Mouse (Mus musculus): ENCODE results near the gene Btbd9. TPM values are rescaled to one million over a fixed set of nuclear protein-coding genes. Genes with fewer than 3 reads are reported as not detected.

Btbd9 gene
- total and polyA plus RNA-seq, 2 experiments from 2014 or later, result 85.5 to 138 TPM

GRCm38 (mm10) chr17:30594846-30595245, 18.6 kb upstream of the Btbd9 start:
- no peaks in the 10 kb centered on the region for H3K27me3 ChIP-seq (ENCODE audit: insufficient read depth, low read length)
- H3K4me1 ChIP-seq (ENCODE audit: insufficient read depth, low read length), result no peaks in the 10 kb centered on the region
- no peak for DNase-seq (ENCODE audit: low spot score)
- H3K36me3 ChIP-seq (ENCODE audit: insufficient read depth, low read length), result peaks cover 16% of the 10 kb centered on the region
- ATAC-seq (ENCODE audit: low FRiP score), result no peak
- no peak overlapping the region for H3K27ac ChIP-seq (ENCODE audit: low read depth, low read length)
- no peak overlapping the region for H3K4me2 ChIP-seq (ENCODE audit: low read depth, low read length, poor library complexity, severe bottlenecking)
- TF ChIP-seq CTCF (IDR thresholded peaks at IDR 0.05), result no peak
- no peaks in the 10 kb centered on the region for H3K9me3 ChIP-seq (ENCODE audit: low read length)
- no peak overlapping the region for H3K4me3 ChIP-seq (ENCODE audit: low read depth, low read length)
- H3K9ac ChIP-seq (replicated peaks; ENCODE audit: low read length, poor library complexity, severe bottlenecking), result no peak overlapping the region
- WGBS, result 67% methylated on average over 6 of the region's 6 CpGs

- no peaks in the 10 kb centered on the region for H3K4me1 ChIP-seq (ENCODE audit: insufficient read depth, low read length)
- no peak for TF ChIP-seq CTCF (IDR thresholded peaks at IDR 0.05)
- no peak for ATAC-seq (ENCODE audit: low FRiP score)
- H3K27me3 ChIP-seq (ENCODE audit: insufficient read depth, low read length), result no peaks in the 10 kb centered on the region
- no peak overlapping the region for H3K9ac ChIP-seq (replicated peaks; ENCODE audit: low read length, poor library complexity, severe bottlenecking)
- H3K36me3 ChIP-seq (ENCODE audit: insufficient read depth, low read length), result peaks cover 16% of the 10 kb centered on the region
- H3K9me3 ChIP-seq (ENCODE audit: low read length), result no peaks in the 10 kb centered on the region
- no peak overlapping the region for H3K27ac ChIP-seq (ENCODE audit: low read depth, low read length)
- WGBS, result 43% methylated on average over 5 of the region's 5 CpGs
- no peak overlapping the region for H3K4me2 ChIP-seq (ENCODE audit: low read depth, low read length, poor library complexity, severe bottlenecking)
- no peak for DNase-seq (ENCODE audit: low spot score)
- H3K4me3 ChIP-seq (ENCODE audit: low read depth, low read length), result no peak overlapping the region
These were observed 18.1 kb upstream of the Btbd9 start for GRCm38 (mm10) chr17:30594407-30594806.

- no peaks in the 10 kb centered on the region for H3K4me1 ChIP-seq (ENCODE audit: insufficient read depth, low read length)
- ATAC-seq (ENCODE audit: low FRiP score) (0 out of 2 replicates have a peak, but pooled peaks have one; percentile 23), DNase-seq (ENCODE audit: low spot score) (peak; percentile 83)
- H3K4me3 ChIP-seq (ENCODE audit: low read depth, low read length), result no peak overlapping the region
- peak overlapping the region; percentile 7; the same call in 1 of the 2 replicates for H3K27ac ChIP-seq (ENCODE audit: low read depth, low read length)
- 39% methylated on average over 17 of the region's 17 CpGs for WGBS
- no peaks in the 10 kb centered on the region for H3K9me3 ChIP-seq (ENCODE audit: low read length)
- H3K9ac ChIP-seq (replicated peaks; ENCODE audit: low read length, poor library complexity, severe bottlenecking), result no peak overlapping the region
- H3K27me3 ChIP-seq (ENCODE audit: insufficient read depth, low read length), result no peaks in the 10 kb centered on the region
- H3K4me2 ChIP-seq (ENCODE audit: low read depth, low read length, poor library complexity, severe bottlenecking), result 0 out of 2 replicates have a peak overlapping the region, but pooled peaks have one; percentile 22
- peak; percentile 85 for TF ChIP-seq CTCF (IDR thresholded peaks at IDR 0.05)
- peaks cover 8% of the 10 kb centered on the region; the same call in 1 of the 2 replicates for H3K36me3 ChIP-seq (ENCODE audit: insufficient read depth, low read length)
These were observed 14.3 kb upstream of the Btbd9 start for GRCm38 (mm10) chr17:30590417-30591198.

DNA sequence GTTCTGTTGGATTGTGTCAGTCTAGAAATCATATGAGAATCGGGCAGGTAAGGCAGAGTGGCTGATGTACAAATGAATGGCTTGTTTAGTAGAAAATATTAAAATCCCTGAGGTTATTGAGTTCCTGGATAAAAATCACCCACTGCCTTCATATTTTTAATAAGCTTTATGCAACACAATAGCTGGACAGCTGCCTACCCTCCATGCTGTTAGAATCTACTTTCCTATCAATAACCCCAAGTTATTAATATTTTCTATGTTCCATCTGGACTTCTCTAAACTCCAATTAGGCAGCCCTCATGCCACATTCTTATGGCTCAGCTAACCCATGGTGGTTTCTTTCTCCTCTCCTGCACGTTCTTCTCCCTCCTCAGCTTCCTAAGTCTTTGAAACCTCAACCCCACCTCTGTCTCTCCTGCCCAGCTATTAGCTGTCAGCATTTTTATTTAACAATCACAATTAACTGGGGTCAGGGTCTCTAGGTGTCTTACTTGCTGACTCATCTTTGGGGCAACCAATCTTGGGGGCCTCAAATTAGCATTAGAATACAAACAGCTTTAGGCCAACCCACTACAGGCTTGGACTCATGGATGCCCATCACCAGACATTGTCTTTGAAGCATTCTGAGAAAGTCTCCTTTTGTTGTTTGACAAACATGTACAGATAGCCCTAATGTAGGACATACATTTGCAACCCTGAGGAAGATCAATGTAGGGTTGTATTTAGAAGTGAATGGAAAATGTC, 7.1 kb upstream of the Btbd9 start:
- Histone ChIP-seq H3K36me3 (ENCODE audit: insufficient read depth, low read length) (no peaks in the 10 kb centered on the region), H3K27ac (ENCODE audit: low read depth, low read length) (no peak overlapping the region), H3K4me1 (ENCODE audit: insufficient read depth, low read length) (no peaks in the 10 kb centered on the region), H3K4me3 (ENCODE audit: low read depth, low read length) (no peak overlapping the region), H3K9ac (replicated peaks; ENCODE audit: low read length, poor library complexity, severe bottlenecking) (no peak overlapping the region), H3K4me2 (ENCODE audit: low read depth, low read length, poor library complexity, severe bottlenecking) (no peak overlapping the region), H3K27me3 (ENCODE audit: insufficient read depth, low read length) (no peaks in the 10 kb centered on the region), H3K9me3 (ENCODE audit: low read length) (no peaks in the 10 kb centered on the region)
- TF ChIP-seq CTCF (IDR thresholded peaks at IDR 0.05), result no peak
- ATAC-seq (ENCODE audit: low FRiP score) (no peak), DNase-seq (ENCODE audit: low spot score) (no peak)
- 86% methylated on average over 2 of the region's 2 CpGs for WGBS

DNA sequence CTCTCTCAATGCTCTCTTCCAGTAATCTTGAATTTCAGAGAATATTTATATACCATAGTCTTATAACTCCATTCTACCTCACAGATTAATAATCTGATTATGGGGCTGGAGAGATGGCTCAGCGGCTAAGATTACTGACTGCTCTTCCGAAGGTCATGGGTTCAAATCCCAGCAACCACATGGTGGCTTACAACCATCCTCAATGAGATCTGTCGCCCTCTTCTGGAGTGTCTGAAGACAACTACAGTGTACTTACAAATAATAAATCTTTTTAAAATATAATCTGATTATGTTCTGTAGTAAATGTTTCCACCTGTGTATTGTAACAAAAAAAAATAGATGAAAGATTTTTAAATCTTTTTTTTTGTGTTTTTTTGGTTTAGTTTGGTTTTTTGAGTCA, 6.0 kb upstream of the Btbd9 start:
- H3K27ac ChIP-seq (ENCODE audit: low read depth, low read length), result no peak overlapping the region
- no peaks in the 10 kb centered on the region for H3K4me1 ChIP-seq (ENCODE audit: insufficient read depth, low read length)
- H3K4me2 ChIP-seq (ENCODE audit: low read depth, low read length, poor library complexity, severe bottlenecking), result no peak overlapping the region
- ATAC-seq (ENCODE audit: low FRiP score) (no peak), DNase-seq (ENCODE audit: low spot score) (no peak)
- no peak overlapping the region for H3K4me3 ChIP-seq (ENCODE audit: low read depth, low read length)
- no peaks in the 10 kb centered on the region for H3K27me3 ChIP-seq (ENCODE audit: insufficient read depth, low read length)
- WGBS, result 86% methylated on average over 3 of the region's 3 CpGs
- no peak overlapping the region for H3K9ac ChIP-seq (replicated peaks; ENCODE audit: low read length, poor library complexity, severe bottlenecking)
- TF ChIP-seq CTCF (IDR thresholded peaks at IDR 0.05), result no peak
- H3K9me3 ChIP-seq (ENCODE audit: low read length), result no peaks in the 10 kb centered on the region
- no peaks in the 10 kb centered on the region for H3K36me3 ChIP-seq (ENCODE audit: insufficient read depth, low read length)

DNA sequence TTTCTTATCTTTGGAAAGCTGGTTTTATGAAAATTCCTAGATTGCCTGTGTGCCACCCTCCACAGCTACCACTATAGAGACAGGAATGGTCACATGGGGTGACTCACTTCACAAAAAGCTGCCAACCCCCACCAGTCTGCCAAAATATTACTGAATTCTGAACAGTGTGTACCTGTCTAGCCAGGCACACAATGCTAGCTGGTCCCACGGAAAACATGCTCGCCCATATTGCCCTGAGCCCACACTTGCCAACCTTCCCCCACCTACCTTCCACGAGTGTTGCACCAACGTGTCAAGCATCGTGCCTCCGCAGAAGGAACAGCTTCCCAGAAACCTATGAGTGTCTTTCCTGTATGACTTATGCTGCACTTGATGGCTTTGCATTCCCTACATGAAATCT, 4.9 kb upstream of the Btbd9 start:
- no peak for DNase-seq (ENCODE audit: low spot score)
- no peak for ATAC-seq (ENCODE audit: low FRiP score)

More for the DNA sequence above, 4.9 kb upstream of the Btbd9 start:
- 94% methylated on average over 6 of the region's 6 CpGs for WGBS
- Histone ChIP-seq H3K36me3 (ENCODE audit: insufficient read depth, low read length) (no peaks in the 10 kb centered on the region), H3K27me3 (ENCODE audit: insufficient read depth, low read length) (no peaks in the 10 kb centered on the region), H3K9me3 (ENCODE audit: low read length) (no peaks in the 10 kb centered on the region), H3K4me2 (ENCODE audit: low read depth, low read length, poor library complexity, severe bottlenecking) (no peak overlapping the region), H3K4me3 (ENCODE audit: low read depth, low read length) (no peak overlapping the region), H3K4me1 (ENCODE audit: insufficient read depth, low read length) (peaks cover 5% of the 10 kb centered on the region; the same call in 1 of the 2 replicates), H3K27ac (ENCODE audit: low read depth, low read length) (no peak overlapping the region), H3K9ac (replicated peaks; ENCODE audit: low read length, poor library complexity, severe bottlenecking) (no peak overlapping the region)
- TF ChIP-seq CTCF (IDR thresholded peaks at IDR 0.05), result no peak

Data from midbrain, postnatal 0 days (tissue).